In genomic region chr16:31592014-31592871, GRCm38 (mm10) we compare ENCODE assay signal across 8 mouse cellular contexts.
DNase-seq lines count a peak whose midpoint lies in the region; ATAC-seq and TF ChIP-seq lines count a peak whose summit lies in the region.
"Had no signal": no experiment of that assay in that cellular context is flagged by ENCODE, and none has a peak within 500 bp of the region (broad histone marks: within the 10 kb centered on the region; RNA-seq: fewer than 3 reads in every experiment).

No protein-coding gene starts in this region.

- TF ChIP-seq EP300 in heart, adult 2 months (IDR thresholded peaks at IDR 0.05; ENCODE audit: insufficient read depth, low read depth, low read length) = no peak

- no peaks in the 10 kb centered on the region for H3K79me2 ChIP-seq in heart, adult 2 months (replicated peaks; ENCODE audit: control insufficient read depth, insufficient read depth, low read length)

- ATAC-seq in limb, embryonic 11.5 days (ENCODE audit: insufficient number of reproducible peaks, low FRiP score, low TSS enrichment, low read depth) = peak; percentile 87
- peak; percentile 96 for ATAC-seq in midbrain, embryonic 14.5 days (ENCODE audit: low FRiP score, low TSS enrichment)

- WGBS in embryonic facial prominence, embryonic 10.5 days = 15% methylated on average over 7 of the region's 7 CpGs
- WGBS in heart, adult 2 months = 5% methylated on average over 7 of the region's 7 CpGs
- 3% methylated on average over 7 of the region's 7 CpGs for WGBS in limb, embryonic 11.5 days
- WGBS in midbrain, embryonic 14.5 days = 6% methylated on average over 7 of the region's 7 CpGs

- peak overlapping the region; percentile 8; the same call in 1 of the 2 replicates for H3K4me2 ChIP-seq in limb, embryonic 11.5 days (ENCODE audit: low read depth, severe bottlenecking)
- H3K4me2 ChIP-seq in midbrain, embryonic 14.5 days (ENCODE audit: low read length) = peak overlapping the region; percentile 29

- H3K9ac ChIP-seq in heart, adult 2 months (ENCODE audit: low read depth, low read length) = no peak overlapping the region
- no peak overlapping the region for H3K9ac ChIP-seq in limb, embryonic 11.5 days (ENCODE audit: low read length)
- no peak overlapping the region for H3K9ac ChIP-seq in midbrain, embryonic 14.5 days (replicated peaks; ENCODE audit: low read length)

- no peaks in the 10 kb centered on the region for H3K36me3 ChIP-seq in embryonic facial prominence, embryonic 10.5 days (replicated peaks)
- H3K36me3 ChIP-seq in heart, adult 2 months (ENCODE audit: control insufficient read depth, insufficient read depth, low read length) = no peaks in the 10 kb centered on the region
- H3K36me3 ChIP-seq in limb, embryonic 11.5 days (ENCODE audit: control insufficient read depth, insufficient read depth, low read length) = no peaks in the 10 kb centered on the region
- H3K36me3 ChIP-seq in midbrain, embryonic 14.5 days (ENCODE audit: control insufficient read depth, insufficient read depth, low read length) = no peaks in the 10 kb centered on the region

- no peaks in the 10 kb centered on the region for H3K9me3 ChIP-seq in embryonic facial prominence, embryonic 10.5 days
- H3K9me3 ChIP-seq in limb, embryonic 11.5 days (ENCODE audit: control insufficient read depth, low read length) = no peaks in the 10 kb centered on the region
- no peaks in the 10 kb centered on the region for H3K9me3 ChIP-seq in midbrain, embryonic 14.5 days (ENCODE audit: control insufficient read depth, low read length)
- H3K9me3 ChIP-seq: megakaryocyte, embryonic 14.5 days had no signal

- peak overlapping the region; percentile 81 for H3K27ac ChIP-seq in embryonic facial prominence, embryonic 10.5 days (replicated peaks)
- peak overlapping the region; percentile 57 for H3K27ac ChIP-seq in heart, adult 2 months
- H3K27ac ChIP-seq in limb, embryonic 11.5 days (replicated peaks; ENCODE audit: low read depth, low read length) = peak overlapping the region; percentile 72
- peak overlapping the region; percentile 77 for H3K27ac ChIP-seq in midbrain, embryonic 14.5 days (replicated peaks; ENCODE audit: low read depth, low read length)

- peak overlapping the region; percentile 34 for H3K4me3 ChIP-seq in embryonic facial prominence, embryonic 10.5 days
- H3K4me3 ChIP-seq in heart, adult 2 months = no peak overlapping the region
- no peak overlapping the region for H3K4me3 ChIP-seq in limb, embryonic 11.5 days (ENCODE audit: low read depth, low read length)
- no peak overlapping the region for H3K4me3 ChIP-seq in midbrain, embryonic 14.5 days (replicated peaks; ENCODE audit: low read depth, low read length)
- H3K4me3 ChIP-seq: megakaryocyte, embryonic 14.5 days had no signal

- peak; percentile 92 for DNase-seq in brain, adult 2 months (ENCODE audit: low read depth, low spot score)
- DNase-seq in embryonic facial prominence, embryonic 10.5 days (ENCODE audit: low spot score) = peak; percentile 85
- peak; percentile 55 to 67 for DNase-seq in heart, adult 2 months
- DNase-seq in kidney, adult 8-10 months = peak; percentile 39 to 42
- peak; percentile 82 for DNase-seq in limb, embryonic 11.5 days (ENCODE audit: low spot score)
- DNase-seq in midbrain, embryonic 14.5 days = peak; percentile 92
- DNase-seq in spleen, postnatal 14 days (ENCODE audit: low spot score in 2 of 2) = peak; percentile 14

- peaks cover 53% of the 10 kb centered on the region for H3K4me1 ChIP-seq in embryonic facial prominence, embryonic 10.5 days
- H3K4me1 ChIP-seq in heart, adult 2 months (ENCODE audit: control insufficient read depth, insufficient read depth, low read length) = peaks cover 2% of the 10 kb centered on the region
- peaks cover 22% of the 10 kb centered on the region for H3K4me1 ChIP-seq in limb, embryonic 11.5 days (ENCODE audit: control insufficient read depth, insufficient read depth, low read length)
- peaks cover 26% of the 10 kb centered on the region for H3K4me1 ChIP-seq in midbrain, embryonic 14.5 days (ENCODE audit: control insufficient read depth, insufficient read depth, low read length)

- TF ChIP-seq CTCF in heart, adult 2 months (IDR thresholded peaks at IDR 0.05) = no peak

- intact Hi-C loops in heart, adult 2 months (cut with DNase I) = loop anchor here (5.0 kb wide), 1 partner anchor 70 kb away; the partner anchor contains the start of gene Dlg1

- H3K27me3 ChIP-seq in embryonic facial prominence, embryonic 10.5 days (replicated peaks; ENCODE audit: low read depth, poor library complexity, severe bottlenecking) = 0 out of 2 replicates have a peak, but pooled peaks cover 9% of the 10 kb centered on the region
- H3K27me3 ChIP-seq in heart, adult 2 months (ENCODE audit: control insufficient read depth, insufficient read depth, low read length) = no peaks in the 10 kb centered on the region
- H3K27me3 ChIP-seq in limb, embryonic 11.5 days (ENCODE audit: control insufficient read depth, insufficient read depth, low read length) = no peaks in the 10 kb centered on the region
- H3K27me3 ChIP-seq in midbrain, embryonic 14.5 days (ENCODE audit: control insufficient read depth, insufficient read depth, low read length) = no peaks in the 10 kb centered on the region

- no peak for TF ChIP-seq POLR2A in heart, adult 2 months (IDR thresholded peaks at IDR 0.05; ENCODE audit: insufficient read depth, low read depth, low read length)

Comparison
In these comparisons a context has a peak if more than half of its experiments do, and no peak if none do; other contexts are left out.
1. DNase-seq: peak in every context shown above with its lines; median percentile 92 in brain, adult 2 months; 92 in midbrain, embryonic 14.5 days; 85 in embryonic facial prominence, embryonic 10.5 days; 82 in limb, embryonic 11.5 days; 61 in heart, adult 2 months; 40 in kidney, adult 8-10 months; 14 in spleen, postnatal 14 days.